Mouse (Mus musculus): Measurements from ENCODE around the gene Olfr761.
"Not testable (repeated sequence)": the region's sequence is repeated elsewhere in the genome, so short reads cannot be mapped to it uniquely, and the experiment has no call there.

Olfr761 gene

DNA sequence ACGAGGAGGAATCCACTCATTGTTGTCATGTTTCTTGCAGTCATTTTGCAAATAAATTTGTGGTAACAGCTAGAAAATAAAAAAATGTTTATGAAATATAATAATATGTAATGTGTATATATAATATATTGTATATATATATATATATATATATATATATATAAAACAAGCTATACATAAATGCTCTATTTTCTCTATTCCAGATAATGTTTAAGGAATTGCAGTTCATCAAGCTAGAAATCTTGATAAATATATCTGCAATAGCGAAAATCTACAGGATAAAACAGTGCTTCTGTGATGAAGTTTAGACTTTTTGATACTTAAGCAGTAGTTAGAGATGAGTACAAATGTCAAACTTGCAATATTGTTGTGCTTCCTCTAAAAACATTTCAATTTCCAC is at the start of gene Olfr761:
Olfr761 (minus strand) TSS at position 101 of the 400 bp plus-strand sequence.
- DNase-seq = no peak

DNA sequence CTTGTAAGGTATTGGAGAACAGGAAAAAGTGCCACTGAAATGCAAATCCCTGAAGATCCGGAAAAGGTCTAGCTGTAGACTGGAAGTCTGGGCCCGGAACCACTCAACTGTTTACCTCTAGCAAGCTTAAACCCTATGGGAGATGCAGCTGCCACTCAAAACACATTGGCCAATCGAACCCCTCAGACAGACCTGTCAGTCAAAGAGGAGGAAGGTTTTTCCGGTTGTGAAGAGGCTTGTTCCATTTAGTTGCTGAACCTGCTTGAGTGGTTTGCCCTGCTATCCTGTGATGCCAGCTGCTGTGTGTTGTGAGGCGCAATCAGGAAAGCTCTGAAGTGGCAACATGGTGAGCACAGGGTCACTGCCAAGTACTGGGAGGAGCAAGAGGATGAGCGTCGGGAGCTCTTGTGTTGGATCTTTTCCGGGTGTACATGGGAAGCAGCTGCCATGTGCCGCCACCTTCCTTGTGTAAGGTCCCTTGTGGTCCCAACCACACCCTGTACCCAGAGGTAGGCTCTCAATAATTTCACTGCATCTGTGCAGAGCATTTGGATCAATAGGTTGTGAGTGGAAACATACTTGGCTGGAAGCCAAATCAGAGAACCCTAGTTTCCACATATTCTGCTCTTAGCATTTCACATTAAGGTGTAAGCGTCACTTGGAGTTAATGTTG is 42.9 kb upstream of the Olfr761 start:
- no peak for DNase-seq

DNA sequence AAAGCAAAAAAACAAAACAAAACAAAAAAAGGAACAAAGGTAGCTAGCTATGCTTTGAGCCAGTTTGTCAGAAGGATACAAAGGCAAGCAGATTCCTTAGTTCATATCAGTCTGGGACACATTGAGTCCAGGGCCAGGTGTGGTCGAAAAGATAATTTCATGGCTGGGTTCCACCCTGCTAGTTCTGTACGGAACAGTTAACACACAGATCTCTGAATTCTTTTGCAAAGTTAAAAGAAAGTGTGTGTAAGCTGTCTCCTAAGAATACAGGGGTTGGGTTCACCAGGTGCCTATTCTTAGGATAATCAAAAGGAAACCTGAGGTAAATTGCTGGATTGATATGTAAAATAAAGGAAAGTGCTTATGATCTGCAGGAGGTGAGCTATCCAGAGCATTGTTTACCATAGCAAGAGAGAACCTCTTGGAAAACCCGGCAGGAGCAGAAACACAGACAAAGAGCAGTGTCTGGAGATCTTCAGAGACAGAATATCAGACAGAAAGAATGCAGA is 37.6 kb upstream of the Olfr761 start:
- DNase-seq = no peak

DNA sequence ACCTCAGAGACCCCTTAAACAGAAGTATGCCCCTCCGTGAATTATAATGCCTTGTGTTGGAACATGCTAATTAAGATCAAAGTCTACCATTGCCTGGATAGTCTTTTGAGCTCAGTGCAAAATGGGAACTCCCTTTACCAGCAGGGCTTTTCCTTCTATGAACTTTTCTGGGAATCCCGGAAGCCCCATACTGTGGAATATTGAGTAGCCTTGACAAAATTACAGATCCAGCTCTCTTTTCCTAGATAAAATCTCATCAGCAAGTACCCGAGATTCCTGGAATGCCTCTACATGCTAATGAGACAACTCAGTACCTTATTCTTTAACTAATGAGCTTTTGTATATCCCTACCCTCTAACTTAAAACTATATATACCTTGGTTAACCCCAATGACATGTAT is 20.7 kb upstream of the Olfr761 start:
- no peak for DNase-seq

DNA sequence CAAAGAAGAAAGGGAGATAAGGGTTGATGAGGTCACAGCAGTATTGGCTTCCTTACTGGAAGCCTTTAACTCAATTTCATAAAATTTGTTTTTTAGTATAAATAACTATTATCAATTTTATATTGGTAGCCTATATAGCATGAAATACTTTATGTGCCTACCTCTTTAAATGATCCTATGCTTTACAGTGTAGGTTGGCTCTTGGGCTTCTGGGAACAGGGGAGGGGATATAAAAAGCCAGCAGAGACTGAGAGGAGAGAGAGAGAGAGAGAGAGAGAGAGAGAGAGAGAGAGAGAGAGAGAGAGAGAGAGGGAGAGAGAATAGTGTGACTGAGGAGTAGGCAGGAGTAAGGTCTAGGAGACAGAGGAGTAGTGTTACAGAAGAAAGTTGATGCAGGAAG is 32.6 kb downstream of the Olfr761 start, which contains the start of gene Olfr128:
Olfr128 (plus strand) TSS at position 301 of the 400 bp plus-strand sequence.
- no peak for DNase-seq

DNA sequence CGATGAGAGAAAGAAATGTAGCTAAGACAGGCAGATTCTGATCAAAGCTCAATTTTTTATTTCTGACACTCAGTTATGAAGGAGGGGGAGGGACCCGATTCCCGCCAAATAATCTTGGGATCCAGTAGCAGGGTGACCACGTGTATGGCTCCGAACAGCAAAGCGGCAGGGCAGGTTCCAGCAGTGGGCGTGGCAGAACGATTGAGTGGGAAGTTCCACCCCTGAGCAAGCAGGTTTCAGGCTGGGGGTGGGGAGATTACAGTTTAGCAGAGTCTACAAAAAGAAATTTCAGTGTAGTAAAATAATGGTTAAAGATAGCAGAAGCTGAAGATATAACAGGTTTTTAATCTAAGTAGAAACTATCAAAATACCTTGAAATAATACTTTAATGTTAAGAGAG is 46.1 kb downstream of the Olfr761 start:
- not testable (repeated sequence) for DNase-seq
